Mouse (Mus musculus): Measurements from ENCODE around the gene Gm45837. TPM values are rescaled to one million over a fixed set of nuclear protein-coding genes. Genes with fewer than 3 reads are reported as not detected.

The Gm45837 gene
- polyA plus RNA-seq, 1 experiment from 2014 or later: not detected

- Histone ChIP-seq H3K9me3 (ENCODE audit: control insufficient read depth, low read length) (no peaks in the 10 kb centered on the region), H3K36me3 (ENCODE audit: control insufficient read depth, insufficient read depth) (no peaks in the 10 kb centered on the region), H3K4me1 (replicated peaks; ENCODE audit: control insufficient read depth, insufficient read depth, low read length) (no peaks in the 10 kb centered on the region), H3K9ac (replicated peaks; ENCODE audit: low read depth, low read length) (no peak overlapping the region), H3K4me2 (ENCODE audit: low read length) (no peak overlapping the region), H3K27me3 (replicated peaks; ENCODE audit: control insufficient read depth, insufficient read depth, low read length) (no peaks in the 10 kb centered on the region), H3K4me3 (replicated peaks; ENCODE audit: low read length) (no peak overlapping the region), H3K27ac (ENCODE audit: low read length) (no peak overlapping the region)
- WGBS: 84% methylated on average over 7 of the region's 7 CpGs
- no peak for ATAC-seq
Observed at GRCm38 (mm10) chr7:101401510-101401909, 9.2 kb upstream of the Gm45837 start.

GRCm38 (mm10) chr7:101403831-101404230 lies 6.9 kb upstream of the Gm45837 start:
- WGBS: 95% methylated on average over 5 of the region's 5 CpGs
- no peak overlapping the region for H3K4me2 ChIP-seq (ENCODE audit: low read length)
- H3K9ac ChIP-seq (replicated peaks; ENCODE audit: low read depth, low read length): no peak overlapping the region
- H3K27ac ChIP-seq (ENCODE audit: low read length): no peak overlapping the region
- no peaks in the 10 kb centered on the region for H3K36me3 ChIP-seq (ENCODE audit: control insufficient read depth, insufficient read depth)
- no peaks in the 10 kb centered on the region for H3K9me3 ChIP-seq (ENCODE audit: control insufficient read depth, low read length)
- H3K4me1 ChIP-seq (replicated peaks; ENCODE audit: control insufficient read depth, insufficient read depth, low read length): no peaks in the 10 kb centered on the region
- H3K4me3 ChIP-seq (replicated peaks; ENCODE audit: low read length): no peak overlapping the region
- no peaks in the 10 kb centered on the region for H3K27me3 ChIP-seq (replicated peaks; ENCODE audit: control insufficient read depth, insufficient read depth, low read length)
- ATAC-seq: no peak

DNA sequence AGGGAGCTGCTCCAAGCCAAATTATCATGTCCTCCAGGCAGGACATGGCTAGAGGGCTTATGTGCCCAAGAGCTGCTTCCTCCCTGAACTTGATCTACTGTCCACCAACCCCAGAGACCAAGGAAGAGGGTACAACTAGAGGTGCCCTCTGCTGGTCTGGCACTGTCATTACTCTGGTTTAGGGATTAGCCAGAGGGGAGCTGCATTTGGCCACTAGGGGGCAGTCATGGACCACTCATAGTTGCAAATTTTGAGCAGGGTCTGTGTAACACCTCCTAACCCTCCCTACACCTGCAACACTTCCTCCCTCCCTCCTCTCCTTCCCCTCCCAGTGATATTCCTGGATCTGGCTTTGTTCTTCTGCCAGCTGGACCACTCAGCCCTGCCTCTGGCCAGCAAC lies 2.1 kb downstream of the Gm45837 start:
- Histone ChIP-seq H3K9me3 (ENCODE audit: control insufficient read depth, low read length) (no peaks in the 10 kb centered on the region), H3K27me3 (replicated peaks; ENCODE audit: control insufficient read depth, insufficient read depth, low read length) (no peaks in the 10 kb centered on the region), H3K4me1 (replicated peaks; ENCODE audit: control insufficient read depth, insufficient read depth, low read length) (peaks cover 22% of the 10 kb centered on the region), H3K36me3 (ENCODE audit: control insufficient read depth, insufficient read depth) (no peaks in the 10 kb centered on the region), H3K4me2 (ENCODE audit: low read length) (no peak overlapping the region), H3K4me3 (replicated peaks; ENCODE audit: low read length) (no peak overlapping the region), H3K27ac (ENCODE audit: low read length) (no peak overlapping the region), H3K9ac (replicated peaks; ENCODE audit: low read depth, low read length) (no peak overlapping the region)
- ATAC-seq: peak; percentile 49

DNA sequence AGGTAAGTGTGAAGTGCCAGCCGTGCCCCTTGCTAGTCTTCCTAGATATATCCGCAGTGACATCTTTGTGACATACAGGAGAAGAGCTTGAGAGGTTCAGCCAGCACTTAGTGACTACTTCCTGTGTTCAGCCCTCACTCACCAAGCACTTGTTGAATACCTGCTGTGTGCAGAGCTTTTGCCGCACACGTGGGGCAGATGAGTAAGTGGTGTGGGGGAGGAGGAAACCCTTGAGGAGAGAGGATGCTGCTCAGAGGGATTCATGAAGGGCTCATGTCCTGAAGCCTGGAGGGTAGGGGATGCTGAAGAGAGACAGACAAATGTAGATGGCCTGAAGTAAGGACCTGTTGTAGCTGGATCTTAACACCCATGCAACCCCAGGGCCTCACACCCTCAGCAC lies 3.5 kb downstream of the Gm45837 start:
- H3K36me3 ChIP-seq (ENCODE audit: control insufficient read depth, insufficient read depth): no peaks in the 10 kb centered on the region
- H3K9ac ChIP-seq (replicated peaks; ENCODE audit: low read depth, low read length): no peak overlapping the region
- H3K27ac ChIP-seq (ENCODE audit: low read length): peak overlapping the region; percentile 52
- H3K4me2 ChIP-seq (ENCODE audit: low read length): no peak overlapping the region
- peaks cover 26% of the 10 kb centered on the region for H3K4me1 ChIP-seq (replicated peaks; ENCODE audit: control insufficient read depth, insufficient read depth, low read length)
- H3K27me3 ChIP-seq (replicated peaks; ENCODE audit: control insufficient read depth, insufficient read depth, low read length): 0 out of 2 replicates have a peak, but pooled peaks cover 3% of the 10 kb centered on the region
- no peak for ATAC-seq
- WGBS: 46% methylated on average over 4 of the region's 4 CpGs
- no peak overlapping the region for H3K4me3 ChIP-seq (replicated peaks; ENCODE audit: low read length)
- H3K9me3 ChIP-seq (ENCODE audit: control insufficient read depth, low read length): no peaks in the 10 kb centered on the region

- no peaks in the 10 kb centered on the region for H3K36me3 ChIP-seq (ENCODE audit: control insufficient read depth, insufficient read depth)
- H3K27ac ChIP-seq (ENCODE audit: low read length): peak overlapping the region; percentile 52
- H3K4me1 ChIP-seq (replicated peaks; ENCODE audit: control insufficient read depth, insufficient read depth, low read length): peaks cover 30% of the 10 kb centered on the region
- ATAC-seq: peak; percentile 54
- 0 out of 2 replicates have a peak overlapping the region, but pooled peaks have one; percentile 17 for H3K9ac ChIP-seq (replicated peaks; ENCODE audit: low read depth, low read length)
- no peak overlapping the region for H3K4me2 ChIP-seq (ENCODE audit: low read length)
- 27% methylated on average over 7 of the region's 7 CpGs for WGBS
- H3K27me3 ChIP-seq (replicated peaks; ENCODE audit: control insufficient read depth, insufficient read depth, low read length): 0 out of 2 replicates have a peak, but pooled peaks cover 3% of the 10 kb centered on the region
- H3K9me3 ChIP-seq (ENCODE audit: control insufficient read depth, low read length): no peaks in the 10 kb centered on the region
- H3K4me3 ChIP-seq (replicated peaks; ENCODE audit: low read length): no peak overlapping the region
Observed at GRCm38 (mm10) chr7:101414661-101415511, 4.2 kb downstream of the Gm45837 start.

DNA sequence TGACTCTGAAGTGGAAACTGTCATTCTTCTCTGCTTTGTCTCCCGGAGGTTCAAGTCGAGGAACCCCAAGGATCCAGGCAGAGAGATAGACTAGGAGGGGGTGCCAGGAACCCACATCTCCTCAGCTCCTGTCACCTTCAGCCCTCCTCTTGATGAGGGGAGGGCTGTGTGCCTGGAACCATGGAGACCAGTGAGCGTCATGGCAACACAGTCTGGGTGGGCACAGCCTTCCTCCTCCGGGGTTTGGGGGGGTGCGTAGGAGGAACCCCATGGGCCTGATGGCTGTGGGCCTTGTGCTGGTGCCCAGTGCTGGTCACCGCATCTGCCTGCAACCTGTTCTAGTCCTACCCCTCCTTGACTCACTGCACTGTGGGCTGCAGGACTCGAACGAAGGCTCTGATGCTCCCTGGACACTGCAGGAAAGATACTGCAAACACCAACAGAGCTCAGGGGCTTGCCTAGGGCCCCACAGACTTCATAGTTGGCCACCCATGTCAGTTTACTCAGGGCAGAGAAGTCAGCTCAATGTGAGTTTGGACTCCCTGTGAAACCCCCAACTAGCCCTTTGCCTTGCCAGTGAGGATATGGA lies 4.9 kb downstream of the Gm45837 start:
- Histone ChIP-seq H3K4me2 (ENCODE audit: low read length) (no peak overlapping the region), H3K36me3 (ENCODE audit: control insufficient read depth, insufficient read depth) (no peaks in the 10 kb centered on the region), H3K4me1 (replicated peaks; ENCODE audit: control insufficient read depth, insufficient read depth, low read length) (peaks cover 30% of the 10 kb centered on the region), H3K27ac (ENCODE audit: low read length) (peak overlapping the region; percentile 52), H3K9me3 (ENCODE audit: control insufficient read depth, low read length) (no peaks in the 10 kb centered on the region), H3K27me3 (replicated peaks; ENCODE audit: control insufficient read depth, insufficient read depth, low read length) (0 out of 2 replicates have a peak, but pooled peaks cover 3% of the 10 kb centered on the region), H3K9ac (replicated peaks; ENCODE audit: low read depth, low read length) (no peak overlapping the region), H3K4me3 (replicated peaks; ENCODE audit: low read length) (no peak overlapping the region)
- ATAC-seq: peak; percentile 61
- 34% methylated on average over 8 of the region's 8 CpGs for WGBS

DNA sequence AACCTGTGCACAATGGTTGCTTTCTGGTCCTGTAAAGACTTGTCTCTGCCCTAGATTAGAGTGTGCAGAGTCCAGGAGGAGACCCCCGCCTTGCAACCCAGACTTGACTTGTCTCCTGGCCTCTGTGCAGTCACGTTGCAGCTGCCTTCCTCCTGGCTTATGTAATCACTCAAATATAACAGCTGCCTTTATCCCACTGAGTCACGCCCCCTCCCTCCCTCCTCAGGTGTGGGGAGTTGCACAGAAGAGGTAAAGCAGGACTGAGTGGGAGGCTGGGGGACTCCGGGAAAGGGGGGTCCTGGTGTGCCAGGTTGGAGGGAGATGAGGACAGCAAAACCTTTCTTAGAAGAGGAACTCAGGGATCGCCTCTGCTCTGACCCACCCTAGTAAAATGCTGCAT lies 5.7 kb downstream of the Gm45837 start:
- 75% methylated on average over 5 of the region's 5 CpGs for WGBS
- Histone ChIP-seq H3K4me1 (replicated peaks; ENCODE audit: control insufficient read depth, insufficient read depth, low read length) (peaks cover 36% of the 10 kb centered on the region), H3K27ac (ENCODE audit: low read length) (no peak overlapping the region), H3K36me3 (ENCODE audit: control insufficient read depth, insufficient read depth) (no peaks in the 10 kb centered on the region), H3K27me3 (replicated peaks; ENCODE audit: control insufficient read depth, insufficient read depth, low read length) (0 out of 2 replicates have a peak, but pooled peaks cover 3% of the 10 kb centered on the region), H3K4me3 (replicated peaks; ENCODE audit: low read length) (no peak overlapping the region), H3K9ac (replicated peaks; ENCODE audit: low read depth, low read length) (no peak overlapping the region), H3K4me2 (ENCODE audit: low read length) (no peak overlapping the region), H3K9me3 (ENCODE audit: control insufficient read depth, low read length) (no peaks in the 10 kb centered on the region)
- ATAC-seq: no peak

DNA sequence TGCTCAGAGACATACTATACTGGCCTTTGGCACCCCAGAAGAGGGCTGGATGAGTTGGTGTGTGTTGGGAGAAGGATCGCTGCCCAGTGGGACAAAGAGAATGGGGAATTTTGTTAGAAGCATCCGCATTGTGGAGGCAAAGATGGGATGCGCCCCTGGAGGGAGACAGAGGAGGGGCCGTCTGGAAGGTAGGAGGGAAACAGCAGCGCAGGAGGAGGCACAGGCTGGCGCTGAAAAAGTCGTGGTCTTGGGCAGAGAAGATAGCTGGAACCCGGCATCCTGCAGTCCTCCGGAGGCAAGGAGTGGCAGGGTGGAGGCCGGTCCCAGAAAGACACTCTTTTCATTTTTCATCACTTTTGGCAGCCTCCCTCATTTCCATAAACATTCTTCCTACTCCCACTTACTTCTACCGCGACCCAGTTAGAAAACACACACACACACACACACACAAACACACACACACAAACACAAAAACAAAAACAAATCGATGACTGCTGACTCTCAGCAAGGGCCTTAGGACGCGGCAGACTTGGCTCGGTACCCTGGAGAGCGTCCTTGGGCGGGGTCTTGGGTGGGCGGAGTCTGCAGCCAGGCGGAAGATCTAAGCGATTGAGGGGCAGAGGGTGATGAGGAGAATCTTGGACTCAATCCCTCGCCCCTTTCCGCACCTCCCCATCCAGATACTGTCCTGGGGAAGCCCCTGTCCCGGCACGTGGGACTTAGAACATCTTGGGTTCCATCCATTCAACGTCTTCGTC lies 8.5 kb downstream of the Gm45837 start:
- Histone ChIP-seq H3K4me2 (ENCODE audit: low read length) (peak overlapping the region; percentile 43), H3K27me3 (replicated peaks; ENCODE audit: control insufficient read depth, insufficient read depth, low read length) (0 out of 2 replicates have a peak, but pooled peaks cover 3% of the 10 kb centered on the region), H3K9ac (replicated peaks; ENCODE audit: low read depth, low read length) (no peak overlapping the region), H3K4me3 (replicated peaks; ENCODE audit: low read length) (peak overlapping the region; percentile 23), H3K27ac (ENCODE audit: low read length) (no peak overlapping the region), H3K4me1 (replicated peaks; ENCODE audit: control insufficient read depth, insufficient read depth, low read length) (peaks cover 52% of the 10 kb centered on the region), H3K9me3 (ENCODE audit: control insufficient read depth, low read length) (no peaks in the 10 kb centered on the region), H3K36me3 (ENCODE audit: control insufficient read depth, insufficient read depth) (no peaks in the 10 kb centered on the region)
- WGBS: 3% methylated on average over 27 of the region's 27 CpGs
- ATAC-seq: no peak

DNA sequence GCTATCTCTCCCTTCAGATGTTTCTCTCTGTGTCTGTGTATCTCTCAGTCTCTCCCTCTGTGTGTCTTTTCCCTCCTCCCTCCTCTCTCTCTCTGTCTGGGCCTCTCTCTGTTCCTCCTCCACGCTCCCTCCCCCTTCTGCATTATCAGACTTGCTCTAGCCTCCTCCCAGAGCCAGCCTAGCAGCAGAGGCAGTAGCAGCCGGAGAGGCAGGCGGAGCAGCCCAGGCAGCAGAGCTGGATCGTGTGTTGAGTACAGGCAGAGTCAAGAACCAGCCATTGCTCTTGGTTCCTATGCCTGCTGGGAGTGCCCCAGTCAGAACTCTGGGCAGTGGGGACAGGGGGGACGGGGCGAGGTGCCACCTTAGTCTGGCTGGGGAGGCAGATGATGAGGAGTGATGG lies 10.8 kb downstream of the Gm45837 start, which contains the start of gene Pde2a:
Gene Pde2a, plus strand, starts transcription at position 163 of the 400 bp plus-strand sequence.
- H3K4me1 ChIP-seq (replicated peaks; ENCODE audit: control insufficient read depth, insufficient read depth, low read length): peaks cover 50% of the 10 kb centered on the region
- ATAC-seq: peak; percentile 88
- H3K9me3 ChIP-seq (ENCODE audit: control insufficient read depth, low read length): no peaks in the 10 kb centered on the region
- H3K27ac ChIP-seq (ENCODE audit: low read length): peak within 1 kb of the TSS; percentile 67
- 3% methylated on average over 6 of the region's 6 CpGs for WGBS
- H3K36me3 ChIP-seq (ENCODE audit: control insufficient read depth, insufficient read depth): no peaks in the 10 kb centered on the region
- 0 out of 2 replicates have a peak, but pooled peaks cover 3% of the 10 kb centered on the region for H3K27me3 ChIP-seq (replicated peaks; ENCODE audit: control insufficient read depth, insufficient read depth, low read length)
- H3K4me2 ChIP-seq (ENCODE audit: low read length): peak within 1 kb of the TSS; percentile 53
- H3K9ac ChIP-seq (replicated peaks; ENCODE audit: low read depth, low read length): peak within 1 kb of the TSS; percentile 50
- peak within 1 kb of the TSS; percentile 42 for H3K4me3 ChIP-seq (replicated peaks; ENCODE audit: low read length)

Data from forebrain, embryonic 16.5 days (tissue).